Mouse (Mus musculus) 3T3-L1 (cell line): Measurements from ENCODE around the gene Taok3.

Experiments
- DNase-seq: peaks from one replicate; pipeline ENCODE4 v3.0.0-alpha.2; 2015; ENCODE audit warnings: low read depth, low spot score

Taok3 gene

GRCm38 (mm10) chr5:117178486-117178885 is 58.6 kb downstream of the Taok3 start:
- DNase-seq: no peak

DNA sequence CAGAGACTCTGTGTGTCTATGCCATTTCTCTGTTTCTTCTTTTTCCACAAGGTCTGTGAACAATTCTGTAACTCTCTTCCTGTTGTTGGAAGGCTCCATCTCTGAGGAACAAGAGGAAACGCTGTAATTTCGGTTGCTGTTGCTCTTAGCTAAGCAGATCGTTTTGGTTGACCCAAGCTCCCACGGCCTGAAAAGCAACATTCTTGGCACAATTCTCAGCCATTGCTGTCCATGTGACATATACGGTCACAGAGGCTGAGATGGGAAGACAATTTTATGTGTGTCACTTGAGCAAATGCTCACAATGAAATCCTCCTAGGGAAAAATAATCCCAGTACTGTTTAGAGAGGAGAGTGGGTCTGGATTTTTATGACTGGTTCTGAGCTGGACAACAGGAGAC is 62.0 kb downstream of the Taok3 start:
- DNase-seq: no peak

- peak; percentile 24 for DNase-seq
Observed at GRCm38 (mm10) chr5:117182411-117182810, 62.5 kb downstream of the Taok3 start.

GRCm38 (mm10) chr5:117184832-117185231 is 64.9 kb downstream of the Taok3 start:
- no peak for DNase-seq

DNA sequence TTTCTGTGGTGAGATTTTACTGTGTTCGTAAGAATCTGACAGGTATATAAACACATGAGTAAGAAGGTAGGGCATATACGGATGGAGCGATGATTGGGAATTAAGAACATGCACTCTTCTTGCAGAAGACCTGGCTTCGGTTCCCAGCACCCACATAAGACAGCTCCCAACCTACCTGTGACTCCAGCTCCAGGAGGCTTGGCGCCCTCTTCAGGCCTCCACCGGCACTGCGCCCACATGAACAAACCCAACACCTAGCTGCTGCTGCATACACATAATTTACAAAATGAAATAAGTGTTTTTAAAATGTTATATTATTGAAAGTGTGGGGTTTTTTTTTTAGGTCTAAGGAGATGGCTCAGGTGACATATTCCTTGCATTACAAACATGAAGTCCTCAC is 65.7 kb downstream of the Taok3 start:
- DNase-seq: no peak

- DNase-seq: peak; percentile 34
Observed at GRCm38 (mm10) chr5:117192061-117192460, 72.1 kb downstream of the Taok3 start.

DNA sequence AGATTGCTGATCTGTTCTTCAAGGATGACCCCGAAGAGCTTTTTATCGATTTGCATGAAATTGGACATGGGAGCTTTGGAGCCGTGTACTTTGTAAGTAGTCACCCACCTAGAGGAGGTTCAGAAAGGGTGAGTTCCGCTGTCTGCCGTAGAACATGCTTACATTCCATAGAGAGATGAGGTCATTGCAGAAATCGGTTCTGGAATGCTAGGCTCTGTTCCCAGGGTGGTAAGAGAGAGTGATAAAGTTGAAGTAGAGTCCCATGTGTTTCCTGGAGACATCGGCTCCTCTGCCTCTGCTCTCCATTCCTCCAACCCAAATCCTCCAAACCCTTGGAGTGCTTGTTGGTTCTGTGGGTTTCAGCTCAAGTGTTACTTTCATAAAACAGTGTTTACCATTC is 73.8 kb downstream of the Taok3 start:
- DNase-seq: no peak

- no peak for DNase-seq
Observed at GRCm38 (mm10) chr5:117194672-117195071, 74.7 kb downstream of the Taok3 start.

GRCm38 (mm10) chr5:117196551-117196950 is 76.6 kb downstream of the Taok3 start:
- no peak for DNase-seq

- DNase-seq: no peak
Observed at GRCm38 (mm10) chr5:117198390-117198789, 78.5 kb downstream of the Taok3 start.

GRCm38 (mm10) chr5:117207286-117207685 is 87.4 kb downstream of the Taok3 start:
- no peak for DNase-seq

GRCm38 (mm10) chr5:117214016-117214415 is 94.1 kb downstream of the Taok3 start:
- DNase-seq: no peak

- no peak for DNase-seq
Observed at GRCm38 (mm10) chr5:117231059-117231458, 111.1 kb downstream of the Taok3 start.

- DNase-seq: no peak
Observed at GRCm38 (mm10) chr5:117236540-117236939, 116.6 kb downstream of the Taok3 start.

DNA sequence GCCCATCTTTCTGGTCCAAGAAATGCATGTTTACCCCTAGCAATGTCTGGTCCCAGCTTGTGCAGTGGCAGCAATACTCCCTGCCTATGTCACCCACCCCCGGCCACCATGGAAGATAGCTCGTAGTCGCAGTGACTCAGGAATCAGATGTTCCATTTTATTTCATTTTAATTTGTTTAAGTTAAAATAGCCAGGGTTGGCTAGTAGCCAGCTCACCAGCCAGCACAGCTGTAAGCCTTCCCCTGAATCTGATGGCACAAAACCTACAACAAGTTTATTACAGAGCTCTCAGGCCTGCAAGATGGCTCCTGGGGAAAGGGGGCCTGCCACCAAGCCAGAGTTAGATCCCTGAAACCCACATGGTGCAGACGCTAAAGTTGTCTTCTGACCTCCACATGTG is 119.2 kb downstream of the Taok3 start:
- no peak for DNase-seq

DNA sequence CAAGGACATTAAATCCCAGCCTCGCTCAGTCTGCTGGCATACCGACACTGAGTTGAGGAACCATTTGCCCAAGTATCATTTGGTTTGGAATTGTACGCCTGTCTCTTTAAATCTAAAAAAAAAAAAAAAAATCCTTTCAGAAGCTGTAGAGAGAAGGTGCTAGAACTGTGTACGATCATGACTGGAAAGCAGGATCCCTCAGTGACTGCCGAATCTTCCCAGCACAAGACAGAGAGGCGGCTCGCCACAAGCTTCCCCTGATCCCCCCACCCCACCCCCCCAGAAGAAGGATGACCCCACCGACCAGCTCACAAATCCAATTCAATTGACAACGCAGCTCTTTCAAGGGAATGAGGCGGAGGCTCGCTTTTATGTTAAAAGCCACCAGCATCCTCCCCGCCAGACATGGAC is 120.4 kb downstream of the Taok3 start:
- peak; percentile 44 for DNase-seq

- DNase-seq: peak; percentile 53
Observed at GRCm38 (mm10) chr5:117240761-117241322, 120.9 kb downstream of the Taok3 start.

DNA sequence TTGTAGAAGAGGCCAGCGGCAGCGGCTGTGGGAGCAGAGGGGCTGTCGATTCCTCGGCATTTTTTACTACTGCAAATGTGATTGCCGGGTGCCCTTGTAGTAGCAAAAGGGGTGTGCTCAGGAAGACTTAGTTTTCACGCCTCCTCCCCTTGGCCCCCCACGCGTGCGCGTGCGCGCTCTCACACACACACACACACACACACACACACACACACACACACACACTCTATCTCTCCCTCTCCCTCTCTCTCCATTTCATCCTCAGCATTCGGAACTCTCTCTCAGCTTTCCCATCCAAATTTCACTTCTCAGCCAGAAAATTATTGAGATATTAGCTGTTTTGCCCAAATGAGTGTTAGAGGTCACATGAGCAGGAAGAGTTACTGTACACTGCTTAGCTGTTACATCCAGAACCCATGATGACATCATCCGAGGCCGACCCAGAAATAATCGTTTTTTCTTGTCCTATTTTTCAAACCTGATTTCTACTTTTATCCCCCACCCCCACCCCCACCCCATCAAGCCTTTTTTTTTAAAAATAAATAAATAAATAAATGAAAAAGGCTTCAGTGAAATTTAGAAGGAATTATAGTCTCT is 122.1 kb downstream of the Taok3 start:
- DNase-seq: peak; percentile 12

GRCm38 (mm10) chr5:117242671-117243478 is 122.9 kb downstream of the Taok3 start:
- no peak for DNase-seq

GRCm38 (mm10) chr5:117245170-117245569 is 125.2 kb downstream of the Taok3 start:
- no peak for DNase-seq

DNA sequence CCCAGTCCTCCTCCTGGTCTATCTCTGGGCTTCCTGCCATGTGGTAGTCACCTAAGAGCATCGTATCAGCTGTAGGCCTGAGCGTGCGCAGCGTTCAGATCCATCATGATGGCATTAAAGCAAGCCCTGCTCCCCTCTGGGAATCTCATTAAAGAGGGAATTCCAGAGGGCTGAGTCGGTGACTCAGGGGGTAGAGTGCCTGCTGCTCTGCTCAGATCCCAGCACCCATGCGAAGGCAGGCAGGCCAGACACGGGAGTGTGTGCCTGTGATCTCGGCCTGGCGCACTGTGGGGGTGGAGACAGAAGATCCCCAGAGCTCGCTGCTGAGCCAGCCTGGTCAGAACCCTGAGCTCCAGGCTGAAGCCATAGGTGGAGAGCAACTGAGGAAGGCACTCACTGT is 128.4 kb downstream of the Taok3 start:
- peak; percentile 90 for DNase-seq

- DNase-seq: no peak
Observed at GRCm38 (mm10) chr5:117250796-117251195, 130.9 kb downstream of the Taok3 start.

- no peak for DNase-seq
Observed at GRCm38 (mm10) chr5:117251763-117252162, 131.8 kb downstream of the Taok3 start.
